Mouse (Mus musculus) megakaryocyte, embryonic 14.5 days (primary cell): Measurements from ENCODE around the gene Negr1. TPM values are rescaled to one million over a fixed set of nuclear protein-coding genes. Genes with fewer than 3 reads are reported as not detected.
"Not testable (repeated sequence)": the region's sequence is repeated elsewhere in the genome, so short reads cannot be mapped to it uniquely, and the experiment has no call there.

Source experiments
- H3K27me3 ChIP-seq: replicated peaks from 2 replicates; pipeline ENCODE3; 2012; ENCODE audit warnings: inconsistent platforms
- H3K36me3 ChIP-seq: replicated peaks from 2 replicates; pipeline ENCODE3; 2012; ENCODE audit warnings: low read length, inconsistent platforms, mixed read lengths
- H3K4me1 ChIP-seq: 2 replicates; pipeline ENCODE4 v1.6.1; 2012; ENCODE audit warnings: inconsistent platforms
- H3K4me3 ChIP-seq: replicated peaks from 2 replicates; pipeline ENCODE3; 2012; ENCODE audit warnings: moderate library complexity, mild to moderate bottlenecking, inconsistent platforms
- H3K9me3 ChIP-seq: 2 replicates; pipeline ENCODE4 v1.6.1; 2012; ENCODE audit warnings: inconsistent platforms
- FLI1 ChIP-seq: IDR thresholded peaks from 2 replicates; pipeline ENCODE4 v1.6.1; 2012; ENCODE audit warnings: low read length, inconsistent platforms, mixed read lengths
- GATA1 ChIP-seq: IDR thresholded peaks from 3 replicates; pipeline ENCODE4 v1.6.1; 2012; ENCODE audit warnings: mixed read lengths, low read length, inconsistent platforms, borderline replicate concordance
- polyA plus RNA-seq: library from polyadenylated mRNA; stranded (reverse); fragments of >175 nt; gene quantifications from 2 replicates; pipeline ENCODE4 v1.2.3, GENCODE M21; 2012; ENCODE audit warnings: low replicate concordance; ENCODE audit not compliant: insufficient read depth

The Negr1 gene
- polyA plus RNA-seq, 1 experiment = not detected

GRCm38 (mm10) chr3:157021632-157022031, 460.0 kb downstream of the Negr1 start:
- TF ChIP-seq FLI1 (no peak), GATA1 (no peak)
- no peaks in the 10 kb centered on the region for H3K27me3 ChIP-seq
- H3K9me3 ChIP-seq = no peaks in the 10 kb centered on the region
- H3K36me3 ChIP-seq = no peaks in the 10 kb centered on the region
- H3K4me1 ChIP-seq = no peaks in the 10 kb centered on the region
- no peak overlapping the region for H3K4me3 ChIP-seq

GRCm38 (mm10) chr3:157024580-157024979, 463.0 kb downstream of the Negr1 start:
- H3K4me3 ChIP-seq = no peak overlapping the region

GRCm38 (mm10) chr3:157031513-157032142, 470.0 kb downstream of the Negr1 start:
- Histone ChIP-seq H3K4me3 (no peak overlapping the region), H3K9me3 (no peaks in the 10 kb centered on the region; the same call in 1 of the 2 replicates)
- TF ChIP-seq FLI1 = no peak
- no peak for TF ChIP-seq GATA1

More at GRCm38 (mm10) chr3:157024580-157024979, 463.0 kb downstream of the Negr1 start:
- Histone ChIP-seq H3K4me1 (no peaks in the 10 kb centered on the region), H3K36me3 (no peaks in the 10 kb centered on the region), H3K9me3 (no peaks in the 10 kb centered on the region), H3K27me3 (no peaks in the 10 kb centered on the region)
- TF ChIP-seq FLI1 (no peak), GATA1 (no peak)

GRCm38 (mm10) chr3:157036016-157036415, 474.4 kb downstream of the Negr1 start:
- Histone ChIP-seq H3K4me1 (no peaks in the 10 kb centered on the region), H3K27me3 (no peaks in the 10 kb centered on the region), H3K4me3 (no peak overlapping the region), H3K9me3 (peaks cover 3% of the 10 kb centered on the region; the same call in 1 of the 2 replicates), H3K36me3 (no peaks in the 10 kb centered on the region)
- no peak for TF ChIP-seq GATA1
- no peak for TF ChIP-seq FLI1

More at GRCm38 (mm10) chr3:157031513-157032142, 470.0 kb downstream of the Negr1 start:
- Histone ChIP-seq H3K4me1 (no peaks in the 10 kb centered on the region), H3K36me3 (no peaks in the 10 kb centered on the region), H3K27me3 (no peaks in the 10 kb centered on the region)

- Histone ChIP-seq H3K9me3 (peaks cover 3% of the 10 kb centered on the region; the same call in 1 of the 2 replicates), H3K27me3 (no peaks in the 10 kb centered on the region), H3K36me3 (no peaks in the 10 kb centered on the region), H3K4me3 (no peak overlapping the region), H3K4me1 (no peaks in the 10 kb centered on the region)
- no peak for TF ChIP-seq FLI1
- TF ChIP-seq GATA1 = no peak
Measured at GRCm38 (mm10) chr3:157036568-157036967, 475.0 kb downstream of the Negr1 start.

- H3K9me3 ChIP-seq = 0 out of 2 replicates have a peak, but pooled peaks cover 6% of the 10 kb centered on the region
- H3K36me3 ChIP-seq = no peaks in the 10 kb centered on the region
- H3K27me3 ChIP-seq = no peaks in the 10 kb centered on the region
- no peaks in the 10 kb centered on the region for H3K4me1 ChIP-seq
- TF ChIP-seq FLI1 (no peak), GATA1 (no peak)
- no peak overlapping the region for H3K4me3 ChIP-seq
Measured at GRCm38 (mm10) chr3:157040619-157041018, 479.0 kb downstream of the Negr1 start.

GRCm38 (mm10) chr3:157044565-157044964, 483.0 kb downstream of the Negr1 start:
- Histone ChIP-seq H3K27me3 (no peaks in the 10 kb centered on the region), H3K9me3 (peaks cover 12% of the 10 kb centered on the region; the same call in 1 of the 2 replicates), H3K4me1 (no peaks in the 10 kb centered on the region), H3K36me3 (no peaks in the 10 kb centered on the region), H3K4me3 (no peak overlapping the region)
- TF ChIP-seq FLI1 (no peak), GATA1 (no peak)

GRCm38 (mm10) chr3:157064438-157064837, 502.8 kb downstream of the Negr1 start:
- not testable (repeated sequence) for H3K4me3 ChIP-seq, H3K9me3 ChIP-seq, H3K36me3 ChIP-seq, H3K4me1 ChIP-seq, H3K27me3 ChIP-seq

- Histone ChIP-seq H3K4me3 (no peak overlapping the region), H3K27me3 (no peaks in the 10 kb centered on the region), H3K36me3 (no peaks in the 10 kb centered on the region), H3K4me1 (no peaks in the 10 kb centered on the region), H3K9me3 (peaks cover 3% of the 10 kb centered on the region; the same call in 1 of the 2 replicates)
- TF ChIP-seq FLI1 = no peak
Measured at GRCm38 (mm10) chr3:157066331-157066730, 504.7 kb downstream of the Negr1 start.

- H3K27me3 ChIP-seq = no peaks in the 10 kb centered on the region
- no peak overlapping the region for H3K4me3 ChIP-seq
- TF ChIP-seq FLI1 (no peak), GATA1 (no peak)
- H3K4me1 ChIP-seq = no peaks in the 10 kb centered on the region
- peaks cover 9% of the 10 kb centered on the region for H3K9me3 ChIP-seq
- no peaks in the 10 kb centered on the region for H3K36me3 ChIP-seq
Measured at GRCm38 (mm10) chr3:157079250-157079965, 517.8 kb downstream of the Negr1 start.
